Mouse (Mus musculus): ENCODE results near the gene Olfr140. TPM values are rescaled to one million over a fixed set of nuclear protein-coding genes. Genes with fewer than 3 reads are reported as not detected.

Gene Olfr140
- not detected in 2 replicates for total RNA-seq (2012; rRNA removed)

GRCm38 (mm10) chr2:90063494-90063893, at the start of gene Olfr140:
TSS of gene Olfr140 (minus strand) at chr2:90063594.
- no peaks in the 10 kb centered on the region for H3K36me3 ChIP-seq (ENCODE audit: control insufficient read depth, insufficient read depth, low read length, poor library complexity, severe bottlenecking)
- no peak within 1 kb of the TSS for H3K4me3 ChIP-seq (ENCODE audit: insufficient read depth in 1 of 2, low read depth in 1 of 2, low read length in 2 of 2, poor library complexity in 1 of 2, severe bottlenecking in 1 of 2)
- H3K4me1 ChIP-seq (ENCODE audit: control insufficient read depth in 2 of 2, insufficient read depth in 2 of 2, low read length in 2 of 2, poor library complexity in 1 of 2): no peaks in the 10 kb centered on the region
- DNase-seq (ENCODE audit: low read depth, low spot score): no peak
- H3K9me3 ChIP-seq (ENCODE audit: control insufficient read depth, insufficient read depth, low read depth, low read length): no peaks in the 10 kb centered on the region
- in situ Hi-C loops (cut with MboI; ENCODE audit: low sequenced_read_pairs in 2 of 2, unreplicated experiment in 2 of 2): no loop called here
- H3K27ac ChIP-seq (ENCODE audit: insufficient read depth, low read depth, low read length, poor library complexity, severe bottlenecking): no peak within 1 kb of the TSS
- H3K9ac ChIP-seq (ENCODE audit: insufficient read depth, low read depth, low read length, poor library complexity, severe bottlenecking): no peak within 1 kb of the TSS
- TF ChIP-seq MAFK (IDR thresholded peaks at IDR 0.05; ENCODE audit: insufficient read depth, low read depth, low read length): no peak
- no peak for TF ChIP-seq ZC3H11A (IDR thresholded peaks at IDR 0.05; ENCODE audit: borderline replicate concordance, low read depth, low read length)
- no peak for TF ChIP-seq CHD2 (IDR thresholded peaks at IDR 0.05; ENCODE audit: low read depth, low read length)
- no peak for TF ChIP-seq ZNF384 (IDR thresholded peaks at IDR 0.05; ENCODE audit: low read depth, low read length)
- TF ChIP-seq HCFC1 (IDR thresholded peaks at IDR 0.05; ENCODE audit: borderline replicate concordance, insufficient read depth, low read length): no peak

DNA sequence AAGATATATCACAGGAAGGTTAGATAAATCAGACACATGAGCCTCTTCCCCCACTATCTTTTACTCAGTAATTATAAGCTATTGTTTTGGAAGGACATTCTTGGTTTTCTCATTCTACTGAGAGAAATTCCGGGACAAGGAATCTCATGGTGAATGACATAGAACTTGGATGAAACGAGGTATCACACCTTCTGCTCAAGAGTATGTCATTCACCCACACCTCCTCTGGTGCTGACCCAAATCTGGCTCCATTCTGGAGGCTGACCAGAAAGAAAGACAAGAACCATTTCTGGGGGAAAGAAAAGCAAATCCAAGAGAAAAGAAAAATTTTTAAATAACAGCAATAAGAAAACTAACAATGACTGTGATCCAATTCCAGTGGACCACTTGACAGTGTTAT, 6.7 kb upstream of the Olfr140 start:
- no peak overlapping the region for H3K4me3 ChIP-seq (ENCODE audit: insufficient read depth in 1 of 2, low read depth in 1 of 2, low read length in 2 of 2, poor library complexity in 1 of 2, severe bottlenecking in 1 of 2)
- TF ChIP-seq ZNF384 (IDR thresholded peaks at IDR 0.05; ENCODE audit: low read depth, low read length) (no peak), HCFC1 (IDR thresholded peaks at IDR 0.05; ENCODE audit: borderline replicate concordance, insufficient read depth, low read length) (no peak), ZC3H11A (IDR thresholded peaks at IDR 0.05; ENCODE audit: borderline replicate concordance, low read depth, low read length) (no peak), MAFK (IDR thresholded peaks at IDR 0.05; ENCODE audit: insufficient read depth, low read depth, low read length) (no peak), CHD2 (IDR thresholded peaks at IDR 0.05; ENCODE audit: low read depth, low read length) (no peak)
- no peaks in the 10 kb centered on the region for H3K36me3 ChIP-seq (ENCODE audit: control insufficient read depth, insufficient read depth, low read length, poor library complexity, severe bottlenecking)
- H3K27ac ChIP-seq (ENCODE audit: insufficient read depth, low read depth, low read length, poor library complexity, severe bottlenecking): no peak overlapping the region
- H3K4me1 ChIP-seq (ENCODE audit: control insufficient read depth in 2 of 2, insufficient read depth in 2 of 2, low read length in 2 of 2, poor library complexity in 1 of 2): no peaks in the 10 kb centered on the region
- H3K9me3 ChIP-seq (ENCODE audit: control insufficient read depth, insufficient read depth, low read depth, low read length): no peaks in the 10 kb centered on the region
- in situ Hi-C loops (cut with MboI; ENCODE audit: low sequenced_read_pairs in 2 of 2, unreplicated experiment in 2 of 2): no loop called here
- H3K9ac ChIP-seq (ENCODE audit: insufficient read depth, low read depth, low read length, poor library complexity, severe bottlenecking): no peak overlapping the region
- DNase-seq (ENCODE audit: low read depth, low spot score): no peak

DNA sequence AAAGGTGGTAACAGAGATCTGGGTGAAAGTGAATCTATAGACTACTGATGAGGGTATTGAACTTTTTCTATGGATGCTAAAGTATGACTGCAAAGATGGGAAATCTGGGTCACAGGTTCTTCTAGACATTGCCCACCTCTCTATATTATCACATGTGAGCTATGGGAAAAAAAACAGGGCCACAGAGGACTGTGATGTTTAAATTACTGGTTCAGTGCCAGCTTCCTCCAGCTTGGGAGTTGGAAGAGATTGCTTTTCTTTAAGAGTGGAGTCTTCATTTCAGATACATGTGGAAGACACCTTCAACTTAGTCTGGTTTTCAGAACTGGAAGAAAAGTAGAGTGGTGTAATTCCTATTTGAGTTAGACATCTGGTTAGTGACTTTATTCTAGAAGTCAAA, 28.4 kb downstream of the Olfr140 start, which contains the start of gene Olfr1265:
Gene Olfr1265 (plus strand): TSS at position 301 of the 400 bp plus-strand sequence.
- Histone ChIP-seq H3K4me1 (ENCODE audit: control insufficient read depth in 2 of 2, insufficient read depth in 2 of 2, low read length in 2 of 2, poor library complexity in 1 of 2) (no peaks in the 10 kb centered on the region), H3K36me3 (ENCODE audit: control insufficient read depth, insufficient read depth, low read length, poor library complexity, severe bottlenecking) (no peaks in the 10 kb centered on the region), H3K9me3 (ENCODE audit: control insufficient read depth, insufficient read depth, low read depth, low read length) (no peaks in the 10 kb centered on the region), H3K4me3 (ENCODE audit: insufficient read depth in 1 of 2, low read depth in 1 of 2, low read length in 2 of 2, poor library complexity in 1 of 2, severe bottlenecking in 1 of 2) (no peak within 1 kb of the TSS), H3K27ac (ENCODE audit: insufficient read depth, low read depth, low read length, poor library complexity, severe bottlenecking) (no peak within 1 kb of the TSS), H3K9ac (ENCODE audit: insufficient read depth, low read depth, low read length, poor library complexity, severe bottlenecking) (no peak within 1 kb of the TSS)
- TF ChIP-seq HCFC1 (IDR thresholded peaks at IDR 0.05; ENCODE audit: borderline replicate concordance, insufficient read depth, low read length) (no peak), ZC3H11A (IDR thresholded peaks at IDR 0.05; ENCODE audit: borderline replicate concordance, low read depth, low read length) (no peak), MAFK (IDR thresholded peaks at IDR 0.05; ENCODE audit: insufficient read depth, low read depth, low read length) (no peak), CHD2 (IDR thresholded peaks at IDR 0.05; ENCODE audit: low read depth, low read length) (no peak)
- DNase-seq (ENCODE audit: low read depth, low spot score): no peak
- in situ Hi-C loops (cut with MboI; ENCODE audit: low sequenced_read_pairs in 2 of 2, unreplicated experiment in 2 of 2): no loop called here

GRCm38 (mm10) chr2:90025477-90025876, 37.9 kb downstream of the Olfr140 start, which contains the start of gene Olfr1264:
TSS of gene Olfr1264 (minus strand) at chr2:90025577.
- TF ChIP-seq MAFK (IDR thresholded peaks at IDR 0.05; ENCODE audit: insufficient read depth, low read depth, low read length) (no peak), ZC3H11A (IDR thresholded peaks at IDR 0.05; ENCODE audit: borderline replicate concordance, low read depth, low read length) (no peak), CHD2 (IDR thresholded peaks at IDR 0.05; ENCODE audit: low read depth, low read length) (no peak), ZNF384 (IDR thresholded peaks at IDR 0.05; ENCODE audit: low read depth, low read length) (no peak), HCFC1 (IDR thresholded peaks at IDR 0.05; ENCODE audit: borderline replicate concordance, insufficient read depth, low read length) (no peak)
- no peak for DNase-seq (ENCODE audit: low read depth, low spot score)
- H3K4me3 ChIP-seq (ENCODE audit: insufficient read depth in 1 of 2, low read depth in 1 of 2, low read length in 2 of 2, poor library complexity in 1 of 2, severe bottlenecking in 1 of 2): no peak within 1 kb of the TSS
- no peaks in the 10 kb centered on the region for H3K4me1 ChIP-seq (ENCODE audit: control insufficient read depth in 2 of 2, insufficient read depth in 2 of 2, low read length in 2 of 2, poor library complexity in 1 of 2)
- in situ Hi-C loops (cut with MboI; ENCODE audit: low sequenced_read_pairs in 2 of 2, unreplicated experiment in 2 of 2): no loop called here
- H3K36me3 ChIP-seq (ENCODE audit: control insufficient read depth, insufficient read depth, low read length, poor library complexity, severe bottlenecking): no peaks in the 10 kb centered on the region
- H3K27ac ChIP-seq (ENCODE audit: insufficient read depth, low read depth, low read length, poor library complexity, severe bottlenecking): no peak within 1 kb of the TSS
- no peak within 1 kb of the TSS for H3K9ac ChIP-seq (ENCODE audit: insufficient read depth, low read depth, low read length, poor library complexity, severe bottlenecking)
- H3K9me3 ChIP-seq (ENCODE audit: control insufficient read depth, insufficient read depth, low read depth, low read length): no peaks in the 10 kb centered on the region

DNA sequence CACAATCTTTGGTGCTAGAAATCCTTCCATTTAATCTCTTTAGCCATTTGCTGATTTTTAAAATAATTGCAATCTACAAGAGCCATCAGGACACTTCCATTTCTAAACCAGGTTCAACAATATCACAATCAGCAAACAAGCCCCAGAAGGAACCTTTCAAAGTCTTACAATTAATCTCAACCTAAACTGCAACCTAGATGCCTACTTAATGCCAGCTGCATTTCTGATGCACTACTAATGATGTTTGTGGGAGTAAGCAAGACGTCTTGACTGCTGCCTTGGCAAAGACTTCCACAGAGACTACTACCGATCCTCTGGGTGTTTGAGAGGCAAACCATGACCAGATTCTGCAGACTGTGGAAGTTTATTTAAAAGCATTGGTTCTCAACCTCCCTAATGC, 51.6 kb downstream of the Olfr140 start, which contains the start of gene Olfr1263:
Gene Olfr1263 (plus strand): TSS at position 301 of the 400 bp plus-strand sequence.
- Histone ChIP-seq H3K9me3 (ENCODE audit: control insufficient read depth, insufficient read depth, low read depth, low read length) (no peaks in the 10 kb centered on the region), H3K36me3 (ENCODE audit: control insufficient read depth, insufficient read depth, low read length, poor library complexity, severe bottlenecking) (no peaks in the 10 kb centered on the region), H3K4me3 (ENCODE audit: insufficient read depth in 1 of 2, low read depth in 1 of 2, low read length in 2 of 2, poor library complexity in 1 of 2, severe bottlenecking in 1 of 2) (no peak within 1 kb of the TSS), H3K9ac (ENCODE audit: insufficient read depth, low read depth, low read length, poor library complexity, severe bottlenecking) (no peak within 1 kb of the TSS), H3K4me1 (ENCODE audit: control insufficient read depth in 2 of 2, insufficient read depth in 2 of 2, low read length in 2 of 2, poor library complexity in 1 of 2) (no peaks in the 10 kb centered on the region), H3K27ac (ENCODE audit: insufficient read depth, low read depth, low read length, poor library complexity, severe bottlenecking) (no peak within 1 kb of the TSS)
- DNase-seq (ENCODE audit: low read depth, low spot score): no peak
- TF ChIP-seq CHD2 (IDR thresholded peaks at IDR 0.05; ENCODE audit: low read depth, low read length) (no peak), HCFC1 (IDR thresholded peaks at IDR 0.05; ENCODE audit: borderline replicate concordance, insufficient read depth, low read length) (no peak), ZC3H11A (IDR thresholded peaks at IDR 0.05; ENCODE audit: borderline replicate concordance, low read depth, low read length) (no peak), ZNF384 (IDR thresholded peaks at IDR 0.05; ENCODE audit: low read depth, low read length) (no peak), MAFK (IDR thresholded peaks at IDR 0.05; ENCODE audit: insufficient read depth, low read depth, low read length) (no peak)
- in situ Hi-C loops (cut with MboI; ENCODE audit: low sequenced_read_pairs in 2 of 2, unreplicated experiment in 2 of 2): no loop called here
